Comparison of ENCODE assay signal across 9 mouse cellular contexts in the genomic region with DNA sequence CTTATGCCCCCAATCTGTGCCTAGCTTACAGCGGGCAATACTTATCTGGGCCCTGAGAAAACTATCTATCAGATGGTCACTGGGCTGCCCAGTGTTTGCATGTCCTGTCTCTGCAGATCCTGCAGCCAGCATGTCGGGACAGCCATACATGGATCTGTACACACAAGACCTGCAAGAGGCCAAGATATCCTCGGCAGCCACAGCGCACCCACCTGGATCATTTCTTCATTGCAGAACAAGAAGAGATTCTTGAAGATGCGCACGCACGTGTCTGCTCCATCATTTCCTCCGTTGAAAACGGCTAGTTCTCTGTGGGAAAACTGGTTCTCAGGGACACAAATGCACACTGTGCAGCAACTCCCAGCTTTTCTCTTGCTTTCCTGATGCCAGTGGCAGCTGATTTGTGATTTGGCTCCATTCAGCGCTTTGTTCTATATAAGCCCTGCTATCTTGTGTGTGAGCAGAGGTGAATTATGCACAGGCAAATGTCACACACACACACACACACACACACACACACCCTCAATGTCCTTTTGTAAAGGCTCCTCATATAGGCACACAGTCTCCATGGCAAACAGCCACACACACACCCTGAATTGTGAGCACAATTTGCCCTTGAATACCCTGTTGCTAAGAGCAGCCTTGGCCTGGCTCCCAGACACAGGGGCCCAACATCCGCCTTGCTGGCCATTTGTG.
DNase-seq lines count a peak whose midpoint lies in the region; ATAC-seq lines count a peak whose summit lies in the region.
"Had no signal": no experiment of that assay in that cellular context is flagged by ENCODE, and none has a peak within 500 bp of the region (broad histone marks: within the 10 kb centered on the region; RNA-seq: fewer than 3 reads in every experiment).

No protein-coding gene starts in this region.

- no peaks in the 10 kb centered on the region for H3K4me1 ChIP-seq in embryonic facial prominence, embryonic 14.5 days (ENCODE audit: control insufficient read depth, insufficient read depth, low read length)
- peaks cover 5% of the 10 kb centered on the region; the same call in 1 of the 2 replicates for H3K4me1 ChIP-seq in embryonic facial prominence, embryonic 10.5 days
- H3K4me1 ChIP-seq in hindbrain, embryonic 13.5 days (replicated peaks), result peaks cover 35% of the 10 kb centered on the region
- H3K4me1 ChIP-seq in midbrain, embryonic 14.5 days (ENCODE audit: control insufficient read depth, insufficient read depth, low read length), result 0 out of 2 replicates have a peak, but pooled peaks cover 16% of the 10 kb centered on the region
- H3K4me1 ChIP-seq: limb, embryonic 13.5 days had no signal

- WGBS in embryonic facial prominence, embryonic 14.5 days, result 81% methylated on average over 11 of the region's 11 CpGs
- 84% methylated on average over 11 of the region's 11 CpGs for WGBS in embryonic facial prominence, embryonic 10.5 days
- WGBS in hindbrain, embryonic 13.5 days, result 42% methylated on average over 11 of the region's 11 CpGs
- WGBS in midbrain, embryonic 14.5 days, result 43% methylated on average over 11 of the region's 11 CpGs

- H3K27ac ChIP-seq in embryonic facial prominence, embryonic 14.5 days (replicated peaks; ENCODE audit: low read depth, low read length), result no peak overlapping the region
- H3K27ac ChIP-seq in embryonic facial prominence, embryonic 10.5 days (replicated peaks), result no peak overlapping the region
- H3K27ac ChIP-seq in hindbrain, embryonic 13.5 days, result peak overlapping the region; percentile 89
- peak overlapping the region; percentile 82 for H3K27ac ChIP-seq in midbrain, embryonic 14.5 days (replicated peaks; ENCODE audit: low read depth, low read length)
- H3K27ac ChIP-seq: limb, embryonic 13.5 days had no signal

- no peaks in the 10 kb centered on the region for H3K9me3 ChIP-seq in embryonic facial prominence, embryonic 14.5 days (ENCODE audit: control insufficient read depth, low read length)
- H3K9me3 ChIP-seq in embryonic facial prominence, embryonic 10.5 days, result no peaks in the 10 kb centered on the region
- H3K9me3 ChIP-seq in hindbrain, embryonic 13.5 days, result no peaks in the 10 kb centered on the region
- no peaks in the 10 kb centered on the region for H3K9me3 ChIP-seq in midbrain, embryonic 14.5 days (ENCODE audit: control insufficient read depth, low read length)
- H3K9me3 ChIP-seq: limb, embryonic 13.5 days had no signal

- no peaks in the 10 kb centered on the region for H3K36me3 ChIP-seq in embryonic facial prominence, embryonic 14.5 days (ENCODE audit: control insufficient read depth, insufficient read depth, low read length)
- no peaks in the 10 kb centered on the region for H3K36me3 ChIP-seq in embryonic facial prominence, embryonic 10.5 days (replicated peaks)
- no peaks in the 10 kb centered on the region for H3K36me3 ChIP-seq in hindbrain, embryonic 13.5 days
- H3K36me3 ChIP-seq in midbrain, embryonic 14.5 days (ENCODE audit: control insufficient read depth, insufficient read depth, low read length), result no peaks in the 10 kb centered on the region
- H3K36me3 ChIP-seq: limb, embryonic 13.5 days had no signal

- no peak overlapping the region for H3K4me2 ChIP-seq in embryonic facial prominence, embryonic 14.5 days (ENCODE audit: low read depth, low read length)
- peak overlapping the region; percentile 11; the same call in 1 of the 2 replicates for H3K4me2 ChIP-seq in hindbrain, embryonic 13.5 days
- H3K4me2 ChIP-seq in midbrain, embryonic 14.5 days (ENCODE audit: low read length), result peak overlapping the region; percentile 24
- H3K4me2 ChIP-seq: limb, embryonic 13.5 days had no signal

- peak; percentile 41; the same call in 1 of the 2 replicates for ATAC-seq in embryonic facial prominence, embryonic 14.5 days (ENCODE audit: low read depth)
- ATAC-seq in hindbrain, embryonic 13.5 days (ENCODE audit: low FRiP score), result peak; percentile 77
- ATAC-seq in midbrain, embryonic 14.5 days (ENCODE audit: low FRiP score, low TSS enrichment), result peak; percentile 72
- ATAC-seq in erythroblast, adult 5-6 weeks (replicated peaks; ENCODE audit: low FRiP score, poor library complexity, severe bottlenecking), result no peak

- no peak overlapping the region for H3K4me3 ChIP-seq in embryonic facial prominence, embryonic 14.5 days (ENCODE audit: low read depth, low read length)
- no peak overlapping the region for H3K4me3 ChIP-seq in embryonic facial prominence, embryonic 10.5 days
- no peak overlapping the region for H3K4me3 ChIP-seq in hindbrain, embryonic 13.5 days
- H3K4me3 ChIP-seq in midbrain, embryonic 14.5 days (replicated peaks; ENCODE audit: low read depth, low read length), result no peak overlapping the region
- H3K4me3 ChIP-seq: limb, embryonic 13.5 days had no signal

- peak; percentile 45 for DNase-seq in embryonic facial prominence, embryonic 14.5 days (ENCODE audit: low spot score)
- no peak for DNase-seq in embryonic facial prominence, embryonic 10.5 days (ENCODE audit: low spot score)
- DNase-seq in adrenal gland, adult 8-10 months, result peak; percentile 29
- DNase-seq in midbrain, embryonic 14.5 days, result peak; percentile 84
- no peak for DNase-seq in urinary bladder, adult 18-20 months (ENCODE audit: low spot score in 2 of 2)
- no peak for DNase-seq in thymus, postnatal 36 days

- no peaks in the 10 kb centered on the region for H3K27me3 ChIP-seq in embryonic facial prominence, embryonic 14.5 days (replicated peaks; ENCODE audit: control insufficient read depth, insufficient read depth, low read length)
- H3K27me3 ChIP-seq in embryonic facial prominence, embryonic 10.5 days (replicated peaks; ENCODE audit: low read depth, poor library complexity, severe bottlenecking), result no peaks in the 10 kb centered on the region
- H3K27me3 ChIP-seq in hindbrain, embryonic 13.5 days, result no peaks in the 10 kb centered on the region
- no peaks in the 10 kb centered on the region for H3K27me3 ChIP-seq in midbrain, embryonic 14.5 days (ENCODE audit: control insufficient read depth, insufficient read depth, low read length)
- H3K27me3 ChIP-seq: limb, embryonic 13.5 days had no signal

- no peak overlapping the region for H3K9ac ChIP-seq in embryonic facial prominence, embryonic 14.5 days (ENCODE audit: low read depth, low read length)
- 0 out of 2 replicates have a peak overlapping the region, but pooled peaks have one; percentile 35 for H3K9ac ChIP-seq in hindbrain, embryonic 13.5 days
- no peak overlapping the region for H3K9ac ChIP-seq in midbrain, embryonic 14.5 days (replicated peaks; ENCODE audit: low read length)
- H3K9ac ChIP-seq: limb, embryonic 13.5 days had no signal

Comparison
In these comparisons a context has a peak if more than half of its experiments do, and no peak if none do; other contexts are left out.
1. DNase-seq: peak in embryonic facial prominence, embryonic 14.5 days (single experiment), adrenal gland, adult 8-10 months (single experiment) and midbrain, embryonic 14.5 days (single experiment); none in embryonic facial prominence, embryonic 10.5 days (single experiment), urinary bladder, adult 18-20 months (0 of 2) and thymus, postnatal 36 days (0 of 2).
2. H3K27ac ChIP-seq: peak in hindbrain, embryonic 13.5 days (single experiment) and midbrain, embryonic 14.5 days (single experiment); none in embryonic facial prominence, embryonic 14.5 days (single experiment) and embryonic facial prominence, embryonic 10.5 days (single experiment).